Mouse (Mus musculus): Measurements from ENCODE around the gene Hjurp. TPM values are rescaled to one million over a fixed set of nuclear protein-coding genes. Genes with fewer than 3 reads are reported as not detected.

The Hjurp gene
- polyA plus RNA-seq, 1 experiment: 34.3 TPM

DNA sequence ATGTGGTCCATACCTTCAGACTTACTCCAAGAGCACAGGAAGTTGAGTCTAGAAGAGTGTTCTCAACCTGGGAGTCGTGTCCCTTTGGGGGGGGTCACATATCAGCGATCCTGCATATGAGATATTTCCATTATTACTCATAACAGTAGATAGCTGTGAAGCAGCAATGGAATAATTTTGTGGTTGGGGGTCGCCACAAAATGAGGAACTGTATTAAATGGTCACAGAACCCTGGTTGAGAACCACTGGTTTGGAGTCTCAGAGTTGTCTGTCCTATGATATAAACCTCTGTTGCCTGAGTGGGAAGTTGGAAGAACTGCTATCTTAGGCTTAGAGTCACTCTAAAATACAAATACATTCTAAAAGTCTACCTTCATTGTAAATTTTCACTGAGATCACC lies 32.5 kb upstream of the Hjurp start:
- H3K36me3 ChIP-seq (ENCODE audit: control insufficient read depth, insufficient read depth, low read length): no peaks in the 10 kb centered on the region
- H3K27me3 ChIP-seq (ENCODE audit: control insufficient read depth, insufficient read depth, low read length): no peaks in the 10 kb centered on the region
- no peak overlapping the region for H3K4me3 ChIP-seq (ENCODE audit: control insufficient read depth, low read depth, low read length)
- TF ChIP-seq CTCF (IDR thresholded peaks at IDR 0.05; ENCODE audit: control insufficient read depth, insufficient read depth, insufficient replicate concordance, low read depth, low read length) (no peak), POLR2A (IDR thresholded peaks at IDR 0.05; ENCODE audit: control insufficient read depth, low read depth, low read length) (no peak)
- no peak overlapping the region for H3K27ac ChIP-seq (ENCODE audit: control insufficient read depth, insufficient read depth, low read depth, low read length)
- H3K4me1 ChIP-seq (ENCODE audit: control insufficient read depth, insufficient read depth, low read length): no peaks in the 10 kb centered on the region

DNA sequence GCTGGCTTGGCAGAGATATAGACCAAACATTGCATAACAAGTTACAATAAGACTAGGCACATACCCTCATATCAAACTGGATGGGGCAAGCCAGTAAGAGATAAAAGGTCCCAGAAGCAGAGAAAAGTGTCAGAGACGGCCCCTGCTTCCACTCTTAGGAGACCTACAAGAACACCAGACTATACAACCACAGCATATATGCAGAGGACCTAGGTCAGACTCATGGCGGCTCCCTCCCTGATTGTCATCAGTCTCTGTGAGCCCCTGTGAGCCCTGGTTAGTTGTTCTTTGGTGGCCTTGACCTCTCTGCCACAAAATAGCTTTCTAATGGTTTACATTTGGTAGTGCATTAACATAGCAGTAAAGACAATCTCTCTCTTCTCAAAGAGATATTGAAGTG lies 31.6 kb upstream of the Hjurp start:
- H3K4me1 ChIP-seq (ENCODE audit: control insufficient read depth, insufficient read depth, low read length): no peaks in the 10 kb centered on the region
- H3K36me3 ChIP-seq (ENCODE audit: control insufficient read depth, insufficient read depth, low read length): no peaks in the 10 kb centered on the region
- no peaks in the 10 kb centered on the region for H3K27me3 ChIP-seq (ENCODE audit: control insufficient read depth, insufficient read depth, low read length)
- TF ChIP-seq POLR2A (IDR thresholded peaks at IDR 0.05; ENCODE audit: control insufficient read depth, low read depth, low read length) (no peak), CTCF (IDR thresholded peaks at IDR 0.05; ENCODE audit: control insufficient read depth, insufficient read depth, insufficient replicate concordance, low read depth, low read length) (no peak)
- no peak overlapping the region for H3K27ac ChIP-seq (ENCODE audit: control insufficient read depth, insufficient read depth, low read depth, low read length)
- H3K4me3 ChIP-seq (ENCODE audit: control insufficient read depth, low read depth, low read length): no peak overlapping the region

DNA sequence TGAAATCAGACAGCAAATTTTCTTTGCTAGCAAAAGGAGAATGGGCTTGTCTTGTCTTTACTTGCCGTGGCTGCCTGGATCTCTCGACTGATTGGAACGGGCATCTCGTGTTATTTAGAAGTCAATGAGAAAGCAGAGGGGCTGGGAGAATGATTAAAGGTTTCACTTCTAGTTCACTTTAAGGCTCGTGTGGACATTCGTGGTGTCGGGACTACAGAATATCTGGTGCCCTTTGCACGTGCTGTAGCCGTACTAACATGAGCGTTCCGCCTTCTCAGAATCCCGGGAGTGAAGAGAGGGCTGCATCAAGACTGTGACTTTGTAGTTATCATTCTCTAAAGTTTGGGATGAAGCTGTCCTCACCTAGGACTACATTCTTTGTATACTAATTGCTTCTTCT lies 29.7 kb upstream of the Hjurp start:
- Histone ChIP-seq H3K4me3 (ENCODE audit: control insufficient read depth, low read depth, low read length) (no peak overlapping the region), H3K36me3 (ENCODE audit: control insufficient read depth, insufficient read depth, low read length) (no peaks in the 10 kb centered on the region), H3K27me3 (ENCODE audit: control insufficient read depth, insufficient read depth, low read length) (no peaks in the 10 kb centered on the region), H3K27ac (ENCODE audit: control insufficient read depth, insufficient read depth, low read depth, low read length) (no peak overlapping the region), H3K4me1 (ENCODE audit: control insufficient read depth, insufficient read depth, low read length) (no peaks in the 10 kb centered on the region)
- no peak for TF ChIP-seq POLR2A (IDR thresholded peaks at IDR 0.05; ENCODE audit: control insufficient read depth, low read depth, low read length)
- no peak for TF ChIP-seq CTCF (IDR thresholded peaks at IDR 0.05; ENCODE audit: control insufficient read depth, insufficient read depth, insufficient replicate concordance, low read depth, low read length)

DNA sequence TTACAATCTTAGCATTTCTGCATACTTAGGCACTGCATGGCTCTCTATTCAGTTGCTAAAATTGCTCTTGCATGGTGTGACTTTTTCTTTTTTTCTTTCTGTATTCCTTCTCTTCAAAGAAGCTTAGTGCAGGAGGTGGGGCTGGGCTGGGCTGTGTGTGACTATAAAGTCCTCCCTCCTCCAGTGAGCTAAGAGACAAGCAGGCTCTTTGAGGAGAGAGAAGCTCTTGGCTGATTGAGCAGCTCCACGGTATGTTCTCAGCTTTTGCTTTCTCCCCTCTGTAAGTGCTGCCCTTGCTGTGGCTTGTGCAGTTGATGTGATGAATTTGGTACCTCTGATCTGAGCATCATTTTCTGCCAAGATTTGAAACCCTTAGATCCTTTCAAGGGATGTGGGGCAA lies 29.1 kb upstream of the Hjurp start:
- H3K4me1 ChIP-seq (ENCODE audit: control insufficient read depth, insufficient read depth, low read length): no peaks in the 10 kb centered on the region
- H3K27me3 ChIP-seq (ENCODE audit: control insufficient read depth, insufficient read depth, low read length): no peaks in the 10 kb centered on the region
- H3K27ac ChIP-seq (ENCODE audit: control insufficient read depth, insufficient read depth, low read depth, low read length): no peak overlapping the region
- H3K36me3 ChIP-seq (ENCODE audit: control insufficient read depth, insufficient read depth, low read length): no peaks in the 10 kb centered on the region
- TF ChIP-seq POLR2A (IDR thresholded peaks at IDR 0.05; ENCODE audit: control insufficient read depth, low read depth, low read length) (no peak), CTCF (IDR thresholded peaks at IDR 0.05; ENCODE audit: control insufficient read depth, insufficient read depth, insufficient replicate concordance, low read depth, low read length) (no peak)
- H3K4me3 ChIP-seq (ENCODE audit: control insufficient read depth, low read depth, low read length): no peak overlapping the region

DNA sequence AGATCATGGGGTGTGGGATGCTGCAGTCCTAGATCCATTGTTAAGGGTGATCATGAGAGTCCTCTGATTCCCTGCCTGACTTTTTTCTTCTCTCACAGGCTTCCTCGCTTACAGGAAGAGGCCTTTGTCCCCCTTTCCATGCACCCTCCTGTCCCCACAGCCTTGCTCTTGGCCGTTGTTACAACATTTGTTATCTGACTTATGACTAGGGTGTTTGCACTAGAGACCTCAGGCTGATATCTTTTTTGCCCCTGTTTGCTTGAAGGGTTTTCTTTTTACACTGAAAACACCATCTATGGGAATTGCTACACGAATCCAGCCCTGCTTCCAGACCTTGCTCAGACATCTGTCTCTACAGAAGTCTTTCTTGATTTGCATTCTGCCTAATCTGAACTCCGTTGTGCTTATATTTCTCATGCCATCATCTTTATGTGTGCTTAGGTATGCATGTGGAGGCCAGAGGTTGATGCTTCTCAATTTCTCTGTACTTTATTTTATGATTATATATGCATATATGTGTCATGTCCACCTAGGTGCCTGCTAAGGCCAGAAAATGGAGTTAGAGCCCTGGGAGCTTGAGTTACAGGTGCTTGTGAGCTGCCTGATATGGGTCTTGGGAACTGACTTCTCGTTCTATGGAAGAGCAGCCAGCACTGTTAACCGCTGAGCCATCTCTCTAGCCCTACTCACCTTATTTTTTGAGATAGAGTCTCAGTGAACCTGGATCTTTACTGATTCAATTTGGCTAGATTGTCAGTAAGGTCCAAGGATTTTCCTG lies 27.8 kb upstream of the Hjurp start:
- no peak for TF ChIP-seq CTCF (IDR thresholded peaks at IDR 0.05; ENCODE audit: control insufficient read depth, insufficient read depth, insufficient replicate concordance, low read depth, low read length)
- no peak for TF ChIP-seq POLR2A (IDR thresholded peaks at IDR 0.05; ENCODE audit: control insufficient read depth, low read depth, low read length)
- H3K27me3 ChIP-seq (ENCODE audit: control insufficient read depth, insufficient read depth, low read length): no peaks in the 10 kb centered on the region
- H3K27ac ChIP-seq (ENCODE audit: control insufficient read depth, insufficient read depth, low read depth, low read length): no peak overlapping the region
- H3K36me3 ChIP-seq (ENCODE audit: control insufficient read depth, insufficient read depth, low read length): no peaks in the 10 kb centered on the region
- no peaks in the 10 kb centered on the region for H3K4me1 ChIP-seq (ENCODE audit: control insufficient read depth, insufficient read depth, low read length)
- H3K4me3 ChIP-seq (ENCODE audit: control insufficient read depth, low read depth, low read length): no peak overlapping the region

DNA sequence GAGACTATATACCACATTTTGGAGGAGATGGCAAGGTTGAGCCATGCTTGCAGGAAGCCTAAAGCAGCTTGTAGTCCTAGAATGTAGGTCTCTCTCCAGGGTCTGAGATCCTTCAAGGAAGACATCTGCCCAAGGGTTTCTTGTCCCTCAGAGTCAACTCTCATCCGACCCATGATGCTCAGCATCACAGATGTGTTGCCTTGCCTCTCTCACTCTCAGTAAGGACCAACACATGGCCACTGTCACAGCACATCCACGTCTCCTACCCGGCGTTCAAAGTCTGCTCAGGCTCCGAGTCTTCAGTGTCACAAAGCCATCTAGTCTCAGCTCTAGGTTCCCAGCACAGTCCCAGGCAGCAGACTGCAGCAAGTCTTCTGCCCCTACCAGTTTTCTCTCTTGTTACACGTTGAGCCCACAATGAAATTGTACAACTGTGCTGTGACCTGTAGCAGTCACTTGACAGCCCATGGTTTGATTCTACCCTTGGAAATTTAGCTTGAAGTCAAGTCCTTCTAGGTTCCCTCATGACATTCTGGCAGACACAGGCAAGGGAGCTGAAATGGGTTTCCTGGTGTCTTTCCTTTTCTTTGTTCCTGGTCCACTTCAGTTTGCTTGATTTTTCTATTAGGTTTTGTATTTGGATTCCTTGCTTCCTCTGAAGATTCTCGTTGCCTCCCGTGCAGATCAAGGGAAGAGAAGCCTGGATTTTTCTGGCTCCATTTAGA lies 27.0 kb upstream of the Hjurp start:
- Histone ChIP-seq H3K4me1 (ENCODE audit: control insufficient read depth, insufficient read depth, low read length) (no peaks in the 10 kb centered on the region), H3K36me3 (ENCODE audit: control insufficient read depth, insufficient read depth, low read length) (no peaks in the 10 kb centered on the region), H3K27ac (ENCODE audit: control insufficient read depth, insufficient read depth, low read depth, low read length) (no peak overlapping the region), H3K4me3 (ENCODE audit: control insufficient read depth, low read depth, low read length) (no peak overlapping the region), H3K27me3 (ENCODE audit: control insufficient read depth, insufficient read depth, low read length) (no peaks in the 10 kb centered on the region)
- no peak for TF ChIP-seq POLR2A (IDR thresholded peaks at IDR 0.05; ENCODE audit: control insufficient read depth, low read depth, low read length)
- TF ChIP-seq CTCF (IDR thresholded peaks at IDR 0.05; ENCODE audit: control insufficient read depth, insufficient read depth, insufficient replicate concordance, low read depth, low read length): no peak

DNA sequence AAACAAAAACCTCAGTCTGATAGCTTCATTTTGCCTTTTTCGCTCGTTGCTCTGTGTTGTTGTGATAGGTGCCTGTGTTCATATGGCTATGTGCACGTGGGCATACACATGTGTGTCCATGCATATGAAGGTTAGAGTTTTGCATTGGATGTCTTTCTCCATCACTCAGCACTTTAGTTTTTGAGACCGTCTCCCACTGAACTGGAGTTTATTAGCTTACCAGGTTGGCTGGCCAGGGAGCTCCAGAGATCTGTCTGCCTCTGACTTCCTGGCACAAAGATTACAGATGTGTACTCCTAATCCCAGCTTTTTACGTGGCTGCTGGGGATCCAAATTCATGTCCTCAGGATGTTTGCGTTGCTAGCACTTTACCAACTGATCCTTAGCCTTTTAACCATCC lies 26.3 kb upstream of the Hjurp start:
- Histone ChIP-seq H3K36me3 (ENCODE audit: control insufficient read depth, insufficient read depth, low read length) (no peaks in the 10 kb centered on the region), H3K4me3 (ENCODE audit: control insufficient read depth, low read depth, low read length) (no peak overlapping the region), H3K4me1 (ENCODE audit: control insufficient read depth, insufficient read depth, low read length) (no peaks in the 10 kb centered on the region), H3K27me3 (ENCODE audit: control insufficient read depth, insufficient read depth, low read length) (no peaks in the 10 kb centered on the region), H3K27ac (ENCODE audit: control insufficient read depth, insufficient read depth, low read depth, low read length) (no peak overlapping the region)
- no peak for TF ChIP-seq POLR2A (IDR thresholded peaks at IDR 0.05; ENCODE audit: control insufficient read depth, low read depth, low read length)
- no peak for TF ChIP-seq CTCF (IDR thresholded peaks at IDR 0.05; ENCODE audit: control insufficient read depth, insufficient read depth, insufficient replicate concordance, low read depth, low read length)
